Mouse (Mus musculus): ENCODE data around the gene Erich6.
A peak's percentile ranks its signal among the peaks of the same experiment; 100 is the strongest.
"Not testable (repeated sequence)": the region's sequence is repeated elsewhere in the genome, so short reads cannot be mapped to it uniquely, and the experiment has no call there.

The Erich6 gene

DNA sequence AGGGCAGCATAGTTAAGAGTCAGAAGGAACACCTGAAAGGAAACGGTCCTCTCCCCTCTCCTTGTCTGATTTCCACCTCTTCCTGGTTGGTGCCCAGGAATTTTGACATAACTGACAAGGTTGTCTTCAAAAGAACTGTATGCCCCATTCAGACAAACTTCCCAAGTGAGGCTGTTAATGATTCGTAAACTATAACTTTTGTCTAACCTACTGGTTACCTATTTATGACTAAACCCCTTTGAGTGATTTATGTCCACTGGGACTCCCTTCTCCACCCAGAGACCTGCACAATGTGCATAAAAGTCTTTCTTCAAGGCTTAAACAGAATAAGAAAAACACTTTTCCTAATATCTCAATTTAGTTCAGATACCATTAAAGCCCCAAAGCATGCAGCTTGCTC is 10.2 kb upstream of the Erich6 start:
- DNase-seq (ENCODE audit: low spot score in 2 of 2) = no peak

DNA sequence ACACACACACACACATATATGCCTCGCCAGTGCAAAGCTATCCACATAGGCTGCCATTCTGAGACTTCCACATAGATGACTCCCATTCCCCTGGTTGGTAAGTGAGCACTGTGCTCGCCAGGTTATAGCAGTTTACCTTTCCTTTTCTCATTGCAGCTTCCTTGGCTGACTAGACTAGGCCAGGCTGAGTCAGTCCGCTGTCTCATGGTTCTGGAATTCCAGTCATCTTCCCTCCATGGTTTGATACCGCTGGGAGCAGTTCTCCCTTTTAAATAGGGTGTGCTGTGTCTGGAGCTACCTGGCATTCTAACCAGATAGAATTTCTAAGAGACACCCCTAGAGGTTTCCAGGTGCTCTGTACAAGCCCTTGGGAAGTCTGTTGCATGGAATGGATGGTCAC is 9.2 kb upstream of the Erich6 start:
- DNase-seq (ENCODE audit: low spot score in 2 of 2) = no peak

DNA sequence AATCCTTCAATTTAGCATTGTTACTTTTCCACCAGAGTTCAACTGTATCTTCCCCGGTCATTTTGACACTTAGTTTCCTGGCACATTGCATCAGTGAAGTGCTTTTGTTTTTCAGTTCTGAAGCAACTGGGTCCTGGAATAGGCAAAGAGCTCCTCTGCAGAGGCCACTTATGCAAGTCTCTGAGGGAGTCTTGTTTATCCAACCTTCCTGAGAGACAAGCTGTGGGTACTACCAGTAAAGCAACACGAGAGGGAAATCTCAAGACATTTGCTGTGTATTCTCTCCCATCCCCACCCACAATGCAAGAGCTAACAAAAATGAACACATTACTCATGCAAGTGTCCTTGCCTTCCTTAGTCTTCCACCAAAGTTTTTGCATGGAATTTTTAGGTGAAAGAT is 5.3 kb downstream of the Erich6 start:
- peak in 1 of 2 experiments; percentile 9 for DNase-seq (ENCODE audit: low spot score in 2 of 2)

GRCm38 (mm10) chr3:58624981-58625380 is 12.0 kb downstream of the Erich6 start:
- DNase-seq (ENCODE audit: low spot score in 2 of 2) = no peak

DNA sequence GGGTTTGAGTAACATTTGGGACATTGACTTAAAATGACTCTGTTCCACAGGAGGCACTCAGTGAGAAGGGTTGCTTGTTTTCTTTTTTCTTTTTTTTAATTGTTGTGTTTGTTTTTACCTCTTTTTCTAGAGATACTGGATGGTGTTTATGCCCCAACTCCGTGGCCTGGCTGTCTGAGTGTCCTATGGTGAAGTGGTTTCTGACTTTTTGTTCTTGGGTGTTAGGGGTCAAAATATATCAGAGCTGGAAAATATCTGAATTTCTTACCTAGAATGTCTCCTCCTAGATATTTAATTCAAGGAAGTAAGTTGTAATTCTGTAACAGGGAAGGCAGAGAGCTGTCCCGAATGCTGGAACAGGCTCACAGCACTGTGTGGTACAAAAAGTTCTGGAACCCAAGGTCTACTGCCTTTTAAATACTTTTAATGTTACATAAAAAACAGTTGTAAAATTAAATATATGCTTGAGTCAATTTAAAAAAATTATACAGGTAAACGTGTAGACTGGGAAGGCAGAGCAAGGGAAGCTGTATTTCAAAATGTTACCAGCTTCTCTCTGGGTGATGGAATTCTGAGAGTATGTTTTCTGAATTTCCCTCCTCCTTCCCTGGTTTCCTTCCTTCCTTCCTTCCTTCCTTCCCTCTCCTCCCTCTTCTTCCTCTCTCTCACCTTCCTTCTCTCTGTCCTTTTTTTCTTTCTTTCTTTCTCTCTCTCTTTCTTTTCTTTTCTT is 14.2 kb downstream of the Erich6 start:
- no peak for DNase-seq (ENCODE audit: low spot score in 2 of 2)

- DNase-seq (ENCODE audit: low spot score in 2 of 2) = no peak
Measured at GRCm38 (mm10) chr3:58621066-58621465, 15.9 kb downstream of the Erich6 start.

GRCm38 (mm10) chr3:58609985-58610384 is 27.0 kb downstream of the Erich6 start:
- DNase-seq (ENCODE audit: low spot score in 2 of 2) = no peak

- DNase-seq (ENCODE audit: low spot score in 2 of 2) = no peak
Measured at GRCm38 (mm10) chr3:58608506-58608905, 28.5 kb downstream of the Erich6 start.

DNA sequence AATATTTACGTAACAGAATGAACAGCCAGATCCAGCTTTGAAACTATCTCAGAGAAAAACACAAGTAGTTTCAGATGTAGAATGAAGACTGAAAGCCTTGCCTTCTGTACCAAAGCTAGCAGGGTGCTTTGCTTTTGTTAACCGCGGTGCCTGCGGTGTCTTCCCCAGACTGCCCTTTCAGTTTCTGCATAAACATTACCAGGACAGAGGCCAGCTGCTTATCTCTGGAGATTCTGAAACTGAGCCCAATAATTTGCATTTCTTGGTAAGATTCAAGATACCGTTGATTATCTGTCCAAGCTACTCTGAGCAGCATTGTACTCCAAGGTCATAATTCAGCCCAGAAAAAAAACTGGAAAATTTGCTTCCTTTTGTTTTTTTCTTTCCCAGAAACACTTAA is 43.4 kb downstream of the Erich6 start:
- no peak for DNase-seq (ENCODE audit: low spot score in 2 of 2)

- DNase-seq (ENCODE audit: low spot score in 2 of 2) = not testable (repeated sequence)
Measured at GRCm38 (mm10) chr3:58592666-58593065, 44.3 kb downstream of the Erich6 start.

- DNase-seq (ENCODE audit: low spot score in 2 of 2) = not testable (repeated sequence)
Measured at GRCm38 (mm10) chr3:58590544-58590943, 46.5 kb downstream of the Erich6 start.

DNA sequence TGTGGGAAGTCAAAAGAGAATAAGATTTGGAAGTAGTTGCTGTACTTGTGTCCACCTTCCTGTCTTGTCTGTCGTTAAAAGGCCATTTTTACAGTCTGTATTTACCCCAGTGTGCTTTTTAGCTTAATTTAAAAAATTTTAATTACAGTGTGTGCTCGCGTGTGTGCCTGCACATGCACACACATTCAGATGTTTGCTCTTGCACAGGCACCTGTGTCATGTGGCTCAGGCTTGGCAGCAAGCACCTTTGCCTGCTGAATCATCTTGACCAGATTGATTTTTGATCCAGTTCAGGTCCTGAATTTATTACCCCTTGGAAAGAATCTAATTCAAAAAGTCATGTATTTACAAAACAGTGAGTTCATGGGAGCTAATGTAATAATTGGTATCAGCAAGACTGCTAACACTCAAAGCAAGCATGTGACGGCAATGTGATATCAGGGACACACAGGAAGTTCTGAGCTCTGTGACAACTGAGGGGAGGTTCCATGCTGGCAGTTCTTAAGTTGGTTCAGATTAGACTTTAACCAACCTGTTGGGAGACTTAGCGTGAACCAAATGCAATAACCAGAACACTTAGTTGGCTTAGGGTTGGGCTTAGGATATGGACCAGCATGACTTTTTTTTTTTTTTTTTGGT is 54.1 kb downstream of the Erich6 start:
- DNase-seq (ENCODE audit: low spot score in 2 of 2) = no peak

- no peak for DNase-seq (ENCODE audit: low spot score in 2 of 2)
Measured at GRCm38 (mm10) chr3:58582297-58582696, 54.7 kb downstream of the Erich6 start.

DNA sequence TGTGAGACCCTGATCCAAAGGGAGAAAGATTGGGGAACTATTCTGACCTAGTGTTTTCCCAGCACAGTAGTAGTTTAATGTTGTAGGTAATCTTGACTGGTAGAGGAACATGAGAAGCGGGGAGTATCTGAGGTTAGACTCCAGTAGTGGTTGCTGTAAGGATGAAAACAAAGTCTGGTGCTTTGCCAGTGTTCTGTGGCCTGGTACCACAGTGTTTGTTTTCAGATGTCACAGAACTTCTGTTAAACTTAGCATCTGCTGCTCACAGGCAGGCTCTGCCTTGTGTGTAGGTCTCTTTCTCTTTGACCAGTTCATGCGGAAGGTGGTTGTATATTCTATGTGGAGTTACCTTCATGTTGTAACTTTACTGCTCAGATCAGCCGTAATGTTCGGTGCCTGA is 55.5 kb downstream of the Erich6 start:
- DNase-seq (ENCODE audit: low spot score in 2 of 2) = no peak

DNA sequence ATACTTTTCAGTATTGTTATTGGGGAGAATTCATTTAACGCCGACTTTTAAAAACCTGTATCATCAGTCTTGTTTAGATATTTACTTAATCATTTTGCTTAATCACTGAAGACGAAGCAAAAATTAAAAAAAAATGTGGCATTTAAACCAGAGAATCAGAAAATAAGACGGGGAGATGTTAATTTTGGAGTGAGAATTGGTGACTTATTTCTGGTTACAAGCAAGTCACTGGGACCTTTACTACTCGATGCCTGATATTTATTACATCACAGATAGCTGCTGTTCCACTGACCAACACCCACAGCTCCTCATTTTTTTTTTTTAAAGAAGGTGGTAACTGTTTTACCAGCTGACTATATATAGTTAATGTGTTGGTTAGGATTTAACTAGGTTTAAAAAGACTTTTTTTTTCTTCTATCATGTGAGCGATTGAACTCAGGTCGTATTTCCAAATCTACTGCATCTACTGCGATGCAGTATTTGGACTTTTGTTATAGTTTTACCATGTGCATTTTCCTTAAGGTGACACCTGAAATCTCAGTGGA is 59.4 kb downstream of the Erich6 start:
- no peak for DNase-seq (ENCODE audit: low spot score in 2 of 2)

- DNase-seq (ENCODE audit: low spot score in 2 of 2) = peak in 1 of 2 experiments; percentile 24
Measured at GRCm38 (mm10) chr3:58577067-58577503, 59.9 kb downstream of the Erich6 start.

- DNase-seq (ENCODE audit: low spot score in 2 of 2) = peak; percentile 91 to 97
Measured at GRCm38 (mm10) chr3:58576137-58577066, 60.6 kb downstream of the Erich6 start, which contains the start of gene Selenot. TSS of gene Selenot (plus strand) at chr3:58576636.

DNA sequence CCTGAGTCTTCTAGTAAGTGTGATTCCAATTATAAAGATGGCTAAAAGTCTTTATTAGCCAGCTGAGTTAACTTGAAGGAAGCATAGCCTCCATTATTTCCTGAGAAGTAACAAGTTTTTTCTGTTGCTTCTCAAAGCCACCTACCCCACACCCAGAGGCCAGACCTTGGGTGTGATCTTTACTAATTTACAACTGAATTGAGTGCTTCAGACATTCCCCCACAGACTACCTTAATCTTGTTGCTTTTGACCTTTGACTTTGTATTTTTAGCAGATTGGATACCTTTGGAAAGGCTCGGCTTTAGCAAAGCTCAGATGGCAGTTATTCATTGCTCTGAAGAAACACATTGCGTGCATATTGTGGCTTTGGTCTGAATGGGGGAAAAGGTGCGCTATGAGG is 66.2 kb downstream of the Erich6 start:
- DNase-seq (ENCODE audit: low spot score in 2 of 2) = no peak
